Mouse (Mus musculus) lung, embryonic 14.5 days (tissue): ENCODE measurements at regions not wholly inside any gene's neighbourhood (a gene's known extent, or its start where the extent isn't known, plus 50 kb on each side); places are given as distances from the start of the nearest gene placed in this dataset.

Experiments used
- ATAC-seq: fragments of 200-750 bp; cut with Nextera tagmentation; 2 replicates; pipeline ENCODE4 v1.8.0; 2017; ENCODE audit warnings: mild to moderate bottlenecking, moderate TSS enrichment, moderate library complexity; ENCODE audit not compliant: insufficient read depth
- DNase-seq: peaks from one replicate; pipeline ENCODE4 v3.0.0-alpha.2; 2015
- H3K27ac ChIP-seq: fragments of 300-500 bp; sonication (generic); 2 replicates; pipeline ENCODE4 v1.5.1; 2014; ENCODE audit warnings: low read depth, mild to moderate bottlenecking, moderate library complexity
- H3K27me3 ChIP-seq: fragments of 300-500 bp; sonication (generic); 2 replicates; pipeline ENCODE4 v1.6.1; 2014; ENCODE audit warnings: low read length, control low read depth; ENCODE audit not compliant: insufficient read depth
- H3K36me3 ChIP-seq: fragments of 300-500 bp; sonication (generic); 2 replicates; pipeline ENCODE4 v1.6.1; 2014; ENCODE audit warnings: control low read depth; ENCODE audit not compliant: insufficient read depth
- H3K4me1 ChIP-seq: fragments of 300-500 bp; sonication (generic); 2 replicates; pipeline ENCODE4 v1.6.1; 2014; ENCODE audit warnings: antibody characterized with exemption, control low read depth; ENCODE audit not compliant: insufficient read depth
- H3K4me2 ChIP-seq: fragments of 300-500 bp; sonication (generic); 2 replicates; pipeline ENCODE4 v1.6.1; 2014; ENCODE audit warnings: mild to moderate bottlenecking
- H3K4me3 ChIP-seq: fragments of 300-500 bp; sonication (generic); 2 replicates; pipeline ENCODE4 v1.5.1; 2014; ENCODE audit warnings: low read depth, low read length
- H3K9ac ChIP-seq: fragments of 300-500 bp; sonication (generic); 2 replicates; pipeline ENCODE4 v1.6.1; 2014
- H3K9me3 ChIP-seq: fragments of 300-500 bp; sonication (generic); 2 replicates; pipeline ENCODE4 v1.6.1; 2016; ENCODE audit warnings: low read depth, low read length, control low read depth
- CTCF ChIP-seq: IDR thresholded peaks from 2 replicates; pipeline ENCODE4 v1.5.1; 2016; ENCODE audit warnings: antibody characterized with exemption, low read depth
- WGBS: fragments of 180-500 bp; shearing (Covaris S2); extraction: QIAGEN DNeasy Blood & Tissue Kit; methylation state at CpG from one replicate; pipeline ENCODE4 v1.1.7; 2014; 5-methylcytosine and 5-hydroxymethylcytosine counted together

- 57% methylated on average over 3 of the region's 3 CpGs for WGBS
- H3K4me2 ChIP-seq: no peak overlapping the region
- no peak for ATAC-seq
Measured at GRCm38 (mm10) chr9:52359416-52359815, 191.0 kb upstream of the Zc3h12c start.

DNA sequence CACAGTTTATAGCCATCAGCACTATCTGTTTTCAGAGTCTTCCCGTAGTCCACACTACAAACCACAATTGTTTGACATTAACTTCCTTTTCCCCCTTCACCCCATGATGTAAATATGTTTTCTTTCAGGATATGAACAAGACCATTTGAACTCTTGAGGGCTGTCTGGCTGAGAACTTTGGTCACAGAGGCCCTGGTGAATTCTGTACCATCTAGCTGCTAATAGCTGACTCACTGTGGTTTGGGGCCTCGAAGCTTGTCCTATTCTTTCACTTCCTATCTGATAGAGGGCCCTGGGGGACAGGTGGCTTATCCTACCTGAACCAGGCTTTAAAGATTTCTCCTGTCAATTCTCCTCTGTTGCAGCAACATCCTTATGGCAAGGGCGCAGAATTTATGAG, 188.2 kb upstream of the Zc3h12c start:
- TF ChIP-seq CTCF: no peak
- no peak for ATAC-seq
- H3K27ac ChIP-seq: no peak overlapping the region

More at GRCm38 (mm10) chr9:52359416-52359815, 191.0 kb upstream of the Zc3h12c start:
- no peaks in the 10 kb centered on the region for H3K4me1 ChIP-seq
- DNase-seq: no peak
- TF ChIP-seq CTCF: no peak
- no peaks in the 10 kb centered on the region for H3K9me3 ChIP-seq
- H3K9ac ChIP-seq: no peak overlapping the region
- H3K27me3 ChIP-seq: no peaks in the 10 kb centered on the region
- no peak overlapping the region for H3K4me3 ChIP-seq
- no peak overlapping the region for H3K27ac ChIP-seq
- no peaks in the 10 kb centered on the region for H3K36me3 ChIP-seq

GRCm38 (mm10) chr9:52355187-52355982, 187.0 kb upstream of the Zc3h12c start:
- TF ChIP-seq CTCF: no peak
- Histone ChIP-seq H3K4me1 (no peaks in the 10 kb centered on the region), H3K4me3 (no peak overlapping the region), H3K9me3 (no peaks in the 10 kb centered on the region), H3K9ac (no peak overlapping the region), H3K27ac (no peak overlapping the region), H3K4me2 (no peak overlapping the region), H3K36me3 (no peaks in the 10 kb centered on the region), H3K27me3 (no peaks in the 10 kb centered on the region)
- DNase-seq (peak; percentile 30), ATAC-seq (no peak)
- WGBS: 41% methylated on average over 10 of the region's 10 CpGs

More for the DNA sequence above, 188.2 kb upstream of the Zc3h12c start:
- DNase-seq: peak; percentile 52
- no peaks in the 10 kb centered on the region for H3K4me1 ChIP-seq
- H3K9ac ChIP-seq: no peak overlapping the region
- H3K9me3 ChIP-seq: no peaks in the 10 kb centered on the region
- 53% methylated on average over 3 of the region's 3 CpGs for WGBS
- no peak overlapping the region for H3K4me3 ChIP-seq
- no peak overlapping the region for H3K4me2 ChIP-seq
- H3K36me3 ChIP-seq: no peaks in the 10 kb centered on the region
- H3K27me3 ChIP-seq: no peaks in the 10 kb centered on the region

- Histone ChIP-seq H3K9me3 (no peaks in the 10 kb centered on the region), H3K4me1 (no peaks in the 10 kb centered on the region), H3K36me3 (no peaks in the 10 kb centered on the region), H3K4me2 (no peak overlapping the region), H3K27me3 (no peaks in the 10 kb centered on the region), H3K9ac (no peak overlapping the region), H3K27ac (no peak overlapping the region), H3K4me3 (no peak overlapping the region)
- no peak for TF ChIP-seq CTCF
- WGBS: 86% methylated on average over 7 of the region's 7 CpGs
- no peak for ATAC-seq
- DNase-seq: no peak
Measured at GRCm38 (mm10) chr9:52348536-52349527, 180.5 kb upstream of the Zc3h12c start.

DNA sequence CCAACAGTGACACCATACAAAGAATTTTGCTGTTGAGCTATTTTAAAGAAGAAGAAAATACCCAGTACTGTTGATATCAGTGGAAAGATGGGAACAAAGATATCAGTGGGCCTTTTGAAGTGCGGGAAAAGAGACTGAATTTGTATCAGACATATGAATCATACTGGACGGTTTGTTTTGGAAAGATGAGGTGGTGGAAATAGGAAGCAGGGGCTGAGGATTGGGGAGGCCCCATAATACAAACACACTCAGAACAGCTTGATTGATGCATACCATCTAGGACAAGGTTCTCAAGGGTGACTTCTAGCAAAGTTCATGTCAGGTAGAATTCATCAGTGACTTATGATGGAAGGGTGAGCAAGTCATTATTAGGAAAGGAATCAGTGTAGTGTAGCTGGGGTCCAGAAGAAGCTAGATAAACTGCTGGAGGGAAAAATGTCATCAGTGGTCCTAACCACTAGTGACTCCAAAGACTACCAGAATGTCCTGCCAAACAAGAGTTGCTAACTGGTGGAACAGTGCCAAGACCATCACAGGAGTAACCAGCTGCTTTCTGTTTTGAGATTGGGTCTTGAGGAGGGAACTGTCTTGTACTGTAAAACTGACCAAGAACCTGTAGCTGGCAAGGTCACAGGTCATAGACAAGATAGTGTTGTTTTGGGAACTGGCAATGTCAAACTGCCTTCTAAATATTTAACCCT, 176.0 kb upstream of the Zc3h12c start:
- Histone ChIP-seq H3K9me3 (no peaks in the 10 kb centered on the region), H3K9ac (no peak overlapping the region), H3K27me3 (no peaks in the 10 kb centered on the region), H3K4me3 (no peak overlapping the region), H3K4me1 (no peaks in the 10 kb centered on the region), H3K4me2 (no peak overlapping the region), H3K36me3 (no peaks in the 10 kb centered on the region), H3K27ac (no peak overlapping the region)
- ATAC-seq: peak; percentile 84
- DNase-seq: peak; percentile 78
- 28% methylated on average over 2 of the region's 2 CpGs for WGBS
- TF ChIP-seq CTCF: no peak

GRCm38 (mm10) chr9:52341029-52341428, 172.7 kb upstream of the Zc3h12c start:
- TF ChIP-seq CTCF: no peak
- Histone ChIP-seq H3K4me2 (no peak overlapping the region), H3K36me3 (no peaks in the 10 kb centered on the region), H3K9ac (no peak overlapping the region), H3K27ac (no peak overlapping the region), H3K4me1 (no peaks in the 10 kb centered on the region), H3K27me3 (no peaks in the 10 kb centered on the region), H3K4me3 (no peak overlapping the region), H3K9me3 (no peaks in the 10 kb centered on the region)
- DNase-seq (peak; percentile 65), ATAC-seq (no peak)
- 51% methylated on average over 2 of the region's 2 CpGs for WGBS
